Mouse (Mus musculus) embryonic fibroblast, embryonic 13.5 days (primary cell): ENCODE data around the gene Smarce1.

Experiments
- CTCF ChIP-seq: IDR thresholded peaks from 2 replicates; pipeline ENCODE4 v1.5.1; 2011; ENCODE audit warnings: mild to moderate bottlenecking, control low read depth, low read length, moderate library complexity, borderline replicate concordance; ENCODE audit not compliant: insufficient read depth
- POLR2A ChIP-seq: IDR thresholded peaks from 2 replicates; pipeline ENCODE4 v1.6.1; 2011; ENCODE audit warnings: low read depth, mild to moderate bottlenecking, control low read depth, low read length, moderate library complexity

- TF ChIP-seq POLR2A (no peak), CTCF (no peak)
These were observed 4.5 kb downstream of the Smarce1 start for GRCm38 (mm10) chr11:99226298-99226697.
